Mouse (Mus musculus) thymus, adult 18-20 months (tissue): ENCODE results near the gene Rnf169.
"Not testable (repeated sequence)": the region's sequence is repeated elsewhere in the genome, so short reads cannot be mapped to it uniquely, and the experiment has no call there.

ENCODE experiments used
- DNase-seq, 2 experiments: peaks; one replicate each; pipeline ENCODE4 v3.0.0; 2022; ENCODE audit warnings: mixed read lengths in 2 of 2

Rnf169 gene

GRCm38 (mm10) chr7:99979081-99979480 is 1.2 kb downstream of the Rnf169 start:
- no peak for DNase-seq

GRCm38 (mm10) chr7:99978041-99978440 is 2.2 kb downstream of the Rnf169 start:
- no peak for DNase-seq

- DNase-seq: no peak
These were observed 4.3 kb downstream of the Rnf169 start for GRCm38 (mm10) chr7:99975819-99976575.

- DNase-seq: no peak
These were observed 5.9 kb downstream of the Rnf169 start for GRCm38 (mm10) chr7:99974208-99974970.

- DNase-seq: not testable (repeated sequence)
These were observed 7.3 kb downstream of the Rnf169 start for GRCm38 (mm10) chr7:99972912-99973311.

- DNase-seq: no peak
These were observed 8.3 kb downstream of the Rnf169 start for GRCm38 (mm10) chr7:99971926-99972325.

GRCm38 (mm10) chr7:99969151-99969550 is 11.1 kb downstream of the Rnf169 start:
- DNase-seq: no peak

- DNase-seq: no peak
These were observed 14.1 kb downstream of the Rnf169 start for GRCm38 (mm10) chr7:99966011-99966721.

- no peak for DNase-seq
These were observed 15.0 kb downstream of the Rnf169 start for GRCm38 (mm10) chr7:99965020-99965841.

- no peak for DNase-seq
These were observed 16.9 kb downstream of the Rnf169 start for GRCm38 (mm10) chr7:99963237-99963860.

GRCm38 (mm10) chr7:99962536-99963236 is 17.6 kb downstream of the Rnf169 start:
- DNase-seq: no peak

- DNase-seq: no peak
These were observed 18.7 kb downstream of the Rnf169 start for GRCm38 (mm10) chr7:99961518-99961917.

GRCm38 (mm10) chr7:99960571-99960970 is 19.7 kb downstream of the Rnf169 start:
- DNase-seq: not testable (repeated sequence)

GRCm38 (mm10) chr7:99957226-99957965 is 22.9 kb downstream of the Rnf169 start:
- DNase-seq: no peak

GRCm38 (mm10) chr7:99956095-99956494 is 24.2 kb downstream of the Rnf169 start:
- no peak for DNase-seq

- DNase-seq: peak in 1 of 2 experiments; percentile 28
These were observed 26.0 kb downstream of the Rnf169 start for GRCm38 (mm10) chr7:99954212-99954611.

- no peak for DNase-seq
These were observed 26.7 kb downstream of the Rnf169 start for GRCm38 (mm10) chr7:99953442-99954098.

- DNase-seq: no peak
These were observed 32.9 kb downstream of the Rnf169 start for GRCm38 (mm10) chr7:99947329-99947728.

- DNase-seq: no peak
These were observed 33.9 kb downstream of the Rnf169 start for GRCm38 (mm10) chr7:99946356-99946755.

- DNase-seq: no peak
These were observed 34.3 kb downstream of the Rnf169 start for GRCm38 (mm10) chr7:99945939-99946338.
